Comparison of ENCODE assay signal across 9 mouse cellular contexts in the genomic region with DNA sequence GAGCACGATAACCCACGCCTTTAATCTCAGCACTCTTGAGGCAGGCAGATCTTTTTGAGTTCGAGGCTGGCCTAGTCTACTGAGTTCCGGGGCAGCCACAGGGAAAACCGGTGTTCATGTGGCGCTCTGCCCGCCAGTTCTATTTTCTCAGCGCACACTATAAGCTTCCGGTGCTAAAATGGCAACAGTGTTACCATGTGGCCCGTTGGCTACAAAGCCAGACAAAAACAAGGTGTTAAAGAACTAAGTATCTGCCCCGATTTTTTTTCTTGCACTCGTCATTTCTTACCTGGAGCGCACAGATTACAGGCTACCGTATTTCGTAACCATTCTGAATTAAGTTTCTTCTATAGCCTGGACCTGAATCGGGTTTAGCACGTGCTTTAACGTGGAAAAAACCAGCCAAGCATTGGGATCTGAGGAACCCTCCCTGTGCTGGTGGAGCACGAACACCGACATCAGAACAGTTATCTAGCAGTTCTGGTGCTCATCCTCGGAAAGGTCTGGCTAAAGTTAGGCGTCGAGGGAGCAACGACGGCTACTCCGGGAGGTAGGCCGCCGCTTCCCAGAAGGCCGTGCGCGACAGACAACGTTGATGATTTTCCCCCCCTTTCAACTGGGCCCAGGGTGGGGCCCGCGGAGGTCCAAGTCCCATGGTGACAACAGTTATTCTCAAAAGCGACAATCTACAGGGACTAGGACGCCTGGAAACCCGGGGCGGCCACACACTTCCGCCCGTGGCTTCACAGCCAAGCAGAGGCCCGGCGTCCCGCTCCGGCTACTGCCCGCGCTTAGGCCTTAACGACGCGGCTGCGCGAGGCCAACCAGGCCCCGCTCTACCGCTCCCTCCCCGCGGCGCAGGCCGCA. TPM values are rescaled to one million over a fixed set of nuclear protein-coding genes. Genes with fewer than 3 reads are reported as not detected.
DNase-seq lines count a peak whose midpoint lies in the region; ATAC-seq and TF ChIP-seq lines count a peak whose summit lies in the region.
"Had no signal": no experiment of that assay in that cellular context is flagged by ENCODE, and none has a peak within 500 bp of the region (broad histone marks: within the 10 kb centered on the region; RNA-seq: fewer than 3 reads in every experiment).

No protein-coding gene starts in this region.

- 1% methylated on average over 57 of the region's 57 CpGs for WGBS in forebrain, embryonic 12.5 days
- under 1% methylated on average over 57 of the region's 57 CpGs for WGBS in intestine, embryonic 16.5 days
- WGBS in liver, postnatal 0 days (ENCODE audit: insufficient replicate concordance) = under 1% methylated on average over 53 of the region's 57 CpGs
- WGBS in neural tube, embryonic 15.5 days = under 1% methylated on average over 57 of the region's 57 CpGs

- peaks cover 25% of the 10 kb centered on the region for H3K4me1 ChIP-seq in forebrain, embryonic 12.5 days
- peaks cover 14% of the 10 kb centered on the region for H3K4me1 ChIP-seq in intestine, embryonic 16.5 days (ENCODE audit: control insufficient read depth, insufficient read depth, low read length)
- H3K4me1 ChIP-seq in liver, postnatal 0 days (ENCODE audit: insufficient read depth) = peaks cover 14% of the 10 kb centered on the region
- H3K4me1 ChIP-seq in neural tube, embryonic 15.5 days = peaks cover 29% of the 10 kb centered on the region

- no peaks in the 10 kb centered on the region for H3K27me3 ChIP-seq in forebrain, embryonic 12.5 days
- no peaks in the 10 kb centered on the region for H3K27me3 ChIP-seq in intestine, embryonic 16.5 days (replicated peaks; ENCODE audit: control insufficient read depth, insufficient read depth, low read length)
- no peaks in the 10 kb centered on the region for H3K27me3 ChIP-seq in liver, postnatal 0 days (ENCODE audit: insufficient read depth, low read length)
- no peaks in the 10 kb centered on the region for H3K27me3 ChIP-seq in neural tube, embryonic 15.5 days (replicated peaks)

- ATAC-seq in forebrain, embryonic 12.5 days (ENCODE audit: low FRiP score) = peak; percentile 66
- peak; percentile 62 for ATAC-seq in intestine, embryonic 16.5 days
- ATAC-seq in liver, postnatal 0 days = peak; percentile 67
- ATAC-seq in neural tube, embryonic 15.5 days (ENCODE audit: low FRiP score) = peak; percentile 65

- H3K9ac ChIP-seq in forebrain, embryonic 12.5 days = peak overlapping the region; percentile 99
- H3K9ac ChIP-seq in intestine, embryonic 16.5 days (ENCODE audit: low read depth, low read length) = peak overlapping the region; percentile 100
- peak overlapping the region; percentile 99 for H3K9ac ChIP-seq in liver, postnatal 0 days (replicated peaks)
- peak overlapping the region; percentile 92 for H3K9ac ChIP-seq in neural tube, embryonic 15.5 days (replicated peaks)

- H3K27ac ChIP-seq in forebrain, embryonic 12.5 days = peak overlapping the region; percentile 96
- H3K27ac ChIP-seq in intestine, embryonic 16.5 days (ENCODE audit: low read length) = peak overlapping the region; percentile 97
- peak overlapping the region; percentile 99 for H3K27ac ChIP-seq in liver, postnatal 0 days (ENCODE audit: low read depth)
- H3K27ac ChIP-seq in neural tube, embryonic 15.5 days (replicated peaks) = peak overlapping the region; percentile 90

- peak overlapping the region; percentile 94 for H3K4me3 ChIP-seq in forebrain, embryonic 12.5 days (replicated peaks)
- peak overlapping the region; percentile 100 for H3K4me3 ChIP-seq in intestine, embryonic 16.5 days (ENCODE audit: low read length)
- H3K4me3 ChIP-seq in liver, postnatal 0 days (ENCODE audit: low read depth, low read length) = peak overlapping the region; percentile 87
- H3K4me3 ChIP-seq in neural tube, embryonic 15.5 days (replicated peaks) = peak overlapping the region; percentile 74

- no peaks in the 10 kb centered on the region for H3K9me3 ChIP-seq in forebrain, embryonic 12.5 days
- H3K9me3 ChIP-seq in intestine, embryonic 16.5 days (ENCODE audit: control insufficient read depth, low read length) = no peaks in the 10 kb centered on the region
- no peaks in the 10 kb centered on the region for H3K9me3 ChIP-seq in liver, postnatal 0 days (ENCODE audit: low read length)
- no peaks in the 10 kb centered on the region for H3K9me3 ChIP-seq in neural tube, embryonic 15.5 days (replicated peaks)

- H3K36me3 ChIP-seq in forebrain, embryonic 12.5 days (replicated peaks) = peaks cover 42% of the 10 kb centered on the region
- peaks cover 9% of the 10 kb centered on the region; the same call in 1 of the 2 replicates for H3K36me3 ChIP-seq in intestine, embryonic 16.5 days (ENCODE audit: control insufficient read depth, insufficient read depth, low read length)
- H3K36me3 ChIP-seq in liver, postnatal 0 days (replicated peaks; ENCODE audit: insufficient read depth, low read length) = peaks cover 42% of the 10 kb centered on the region
- H3K36me3 ChIP-seq in neural tube, embryonic 15.5 days = peaks cover 38% of the 10 kb centered on the region

- H3K4me2 ChIP-seq in forebrain, embryonic 12.5 days = peak overlapping the region; percentile 89
- peak overlapping the region; percentile 79 for H3K4me2 ChIP-seq in intestine, embryonic 16.5 days (ENCODE audit: low read depth, low read length)
- peak overlapping the region; percentile 82 for H3K4me2 ChIP-seq in liver, postnatal 0 days (ENCODE audit: low read depth, low read length)
- peak overlapping the region; percentile 95 for H3K4me2 ChIP-seq in neural tube, embryonic 15.5 days

- no peak for TF ChIP-seq CTCF in liver, postnatal 0 days (IDR thresholded peaks at IDR 0.05; ENCODE audit: low read depth)

- DNase-seq in right cerebral cortex, adult 18-20 months = peak; percentile 45
- no peak for DNase-seq in right cerebral cortex, postnatal 36 days (ENCODE audit: low spot score in 2 of 2)
- DNase-seq in adipocyte (ENCODE audit: low spot score) = peak; percentile 63
- DNase-seq in liver, postnatal 0 days = peak; percentile 79
- no peak for DNase-seq in yolk sac, embryonic 10.5 days (ENCODE audit: low spot score)

- no peak for TF ChIP-seq EP300 in liver, postnatal 0 days (IDR thresholded peaks at IDR 0.05; ENCODE audit: low read depth)

RNA-seq across cellular contexts. Expression of a gene that starts 0.8 kb away (rescaled TPM):
- polyA plus RNA-seq in forebrain, embryonic 12.5 days (2016; fragmentation: Nextera tagmentation; extraction: Ambion mirVana) = 447 and 449 TPM in 2 replicates
- 230 and 259 TPM in 2 replicates for polyA plus RNA-seq in intestine, embryonic 16.5 days (2015; fragmentation: Nextera tagmentation; extraction: Ambion mirVana)
- 73.4 and 76.7 TPM in 2 replicates for polyA plus RNA-seq in liver, postnatal 0 days (2015; fragmentation: Nextera tagmentation; extraction: Ambion mirVana)
- 155 and 196 TPM in 2 replicates for polyA plus RNA-seq in neural tube, embryonic 15.5 days (2015; fragmentation: Nextera tagmentation; extraction: Ambion mirVana)

RNA-seq across cellular contexts. Expression of a gene that starts 17.1 kb away (rescaled TPM):
- not detected in 2 replicates for polyA plus RNA-seq in forebrain, embryonic 12.5 days (2016; fragmentation: Nextera tagmentation; extraction: Ambion mirVana)
- polyA plus RNA-seq in intestine, embryonic 16.5 days (2015; fragmentation: Nextera tagmentation; extraction: Ambion mirVana) = not detected in 2 replicates
- not detected in 2 replicates for polyA plus RNA-seq in liver, postnatal 0 days (2015; fragmentation: Nextera tagmentation; extraction: Ambion mirVana)
- not detected in 2 replicates for polyA plus RNA-seq in neural tube, embryonic 15.5 days (2015; fragmentation: Nextera tagmentation; extraction: Ambion mirVana)
- polyA plus RNA-seq: large intestine, adult 2 months had no signal

RNA-seq across cellular contexts. Expression of a gene that starts 23.6 kb away (rescaled TPM):
- 0.27 and 0.50 TPM in 2 replicates for polyA plus RNA-seq in forebrain, embryonic 12.5 days (2016; fragmentation: Nextera tagmentation; extraction: Ambion mirVana)
- polyA plus RNA-seq in intestine, embryonic 16.5 days (2015; fragmentation: Nextera tagmentation; extraction: Ambion mirVana) = 0.29 and 0.84 TPM in 2 replicates
- polyA plus RNA-seq in liver, postnatal 0 days (2015; fragmentation: Nextera tagmentation; extraction: Ambion mirVana) = 109 and 112 TPM in 2 replicates
- polyA plus RNA-seq in neural tube, embryonic 15.5 days (2015; fragmentation: Nextera tagmentation; extraction: Ambion mirVana) = 1.3 and 1.6 TPM in 2 replicates
- polyA plus RNA-seq: large intestine, adult 2 months had no signal

RNA-seq across cellular contexts. Expression of a gene that starts 34.7 kb away (rescaled TPM):
- 163 and 166 TPM in 2 replicates for polyA plus RNA-seq in forebrain, embryonic 12.5 days (2016; fragmentation: Nextera tagmentation; extraction: Ambion mirVana)
- 155 and 170 TPM in 2 replicates for polyA plus RNA-seq in intestine, embryonic 16.5 days (2015; fragmentation: Nextera tagmentation; extraction: Ambion mirVana)
- polyA plus RNA-seq in liver, postnatal 0 days (2015; fragmentation: Nextera tagmentation; extraction: Ambion mirVana) = 71.2 and 75.2 TPM in 2 replicates
- 198 and 210 TPM in 2 replicates for polyA plus RNA-seq in neural tube, embryonic 15.5 days (2015; fragmentation: Nextera tagmentation; extraction: Ambion mirVana)

Comparison
In these comparisons a context has a peak if more than half of its experiments do, and no peak if none do; other contexts are left out.
1. DNase-seq: peak in right cerebral cortex, adult 18-20 months (single experiment), adipocyte (single experiment) and liver, postnatal 0 days (single experiment); none in right cerebral cortex, postnatal 36 days (0 of 2) and yolk sac, embryonic 10.5 days (single experiment).
2. RNA of a gene that starts 23.6 kb away (polyA plus RNA-seq): 109 to 112 TPM in liver, postnatal 0 days; 1.3 to 1.6 TPM in neural tube, embryonic 15.5 days, 0.29 to 0.84 TPM in intestine, embryonic 16.5 days and 0.27 to 0.50 TPM in forebrain, embryonic 12.5 days; every median in the first group is over 10 times any median in the second.
3. Peak in every context shown above with its lines, with median percentiles within 50 percentile points of each other: ATAC-seq, H3K27ac ChIP-seq, H3K4me2 ChIP-seq, H3K4me3 ChIP-seq and H3K9ac ChIP-seq.